In genomic region chr2:160810802-160811201, GRCm38 (mm10) we compare ENCODE assay signal across 18 mouse cellular contexts.
DNase-seq lines count a peak whose midpoint lies in the region; ATAC-seq and TF ChIP-seq lines count a peak whose summit lies in the region.
"Had no signal": no experiment of that assay in that cellular context is flagged by ENCODE, and none has a peak within 500 bp of the region (broad histone marks: within the 10 kb centered on the region; RNA-seq: fewer than 3 reads in every experiment).

No protein-coding gene starts in this region.

- H3K9ac ChIP-seq in kidney, postnatal 0 days (ENCODE audit: low read depth, low read length) = no peak overlapping the region
- H3K9ac ChIP-seq: embryonic facial prominence, embryonic 12.5 days; forebrain, embryonic 15.5 days; heart, embryonic 12.5 days; hindbrain, embryonic 15.5 days had no signal

- no peaks in the 10 kb centered on the region for H3K9me3 ChIP-seq in kidney, postnatal 0 days (replicated peaks; ENCODE audit: low read length)
- H3K9me3 ChIP-seq: embryonic facial prominence, embryonic 12.5 days; forebrain, embryonic 15.5 days; heart, embryonic 12.5 days; hindbrain, embryonic 15.5 days had no signal

- no peak overlapping the region for H3K4me3 ChIP-seq in gastrocnemius, adult 2 months
- no peak overlapping the region for H3K4me3 ChIP-seq in kidney, postnatal 0 days (replicated peaks; ENCODE audit: low read depth, low read length)
- no peak overlapping the region for H3K4me3 ChIP-seq in lung, adult 2 months (replicated peaks; ENCODE audit: extremely low read depth, low read depth, low read length)
- H3K4me3 ChIP-seq: embryonic facial prominence, embryonic 12.5 days; forebrain, embryonic 15.5 days; heart, adult 2 months; heart, embryonic 12.5 days; hindbrain, embryonic 10.5 days; hindbrain, embryonic 15.5 days had no signal

- DNase-seq in gastrocnemius, adult 2 months = peak; percentile 26
- no peak for DNase-seq in gastrocnemius, adult 8-10 months (ENCODE audit: low spot score in 2 of 2)
- DNase-seq in kidney, postnatal 0 days (ENCODE audit: low spot score) = peak; percentile 8
- no peak for DNase-seq in kidney, postnatal 36 days
- peak; percentile 36 for DNase-seq in lung, postnatal 10 days
- DNase-seq in lung, adult 2 months = no peak
- DNase-seq: adrenal gland, adult 2 months; adrenal gland, postnatal 25 days; cerebellum, postnatal 25 days; heart, adult 2 months had no signal

- WGBS in kidney, postnatal 0 days = 68% methylated on average over 1 of the region's 1 CpGs
- WGBS in lung, adult 2 months = 77% methylated on average over 1 of the region's 1 CpGs

- no peaks in the 10 kb centered on the region for H3K27me3 ChIP-seq in kidney, postnatal 0 days (ENCODE audit: insufficient read depth, low read length)
- H3K27me3 ChIP-seq: CH12.LX; embryonic facial prominence, embryonic 12.5 days; forebrain, embryonic 15.5 days; heart, embryonic 12.5 days; hindbrain, embryonic 15.5 days; Patski had no signal

- peak overlapping the region; percentile 75 for H3K27ac ChIP-seq in gastrocnemius, adult 2 months
- no peak overlapping the region for H3K27ac ChIP-seq in kidney, postnatal 0 days
- H3K27ac ChIP-seq: embryonic facial prominence, embryonic 12.5 days; forebrain, embryonic 15.5 days; heart, adult 2 months; hindbrain, embryonic 10.5 days; hindbrain, embryonic 15.5 days had no signal

- no peak for TF ChIP-seq POLR2A in lung, adult 2 months (IDR thresholded peaks at IDR 0.05; ENCODE audit: borderline replicate concordance, extremely low read depth, low read depth, low read length)

- H3K36me3 ChIP-seq in kidney, postnatal 0 days (ENCODE audit: insufficient read depth, low read length) = 0 out of 2 replicates have a peak, but pooled peaks cover 4% of the 10 kb centered on the region
- H3K36me3 ChIP-seq: embryonic facial prominence, embryonic 12.5 days; heart, embryonic 12.5 days; hindbrain, embryonic 10.5 days had no signal

- peaks cover 6% of the 10 kb centered on the region; the same call in 1 of the 2 replicates for H3K4me1 ChIP-seq in kidney, postnatal 0 days (replicated peaks; ENCODE audit: insufficient read depth, low read length)
- H3K4me1 ChIP-seq in lung, adult 2 months (ENCODE audit: control insufficient read depth, insufficient read depth, low read length) = peaks cover 6% of the 10 kb centered on the region
- H3K4me1 ChIP-seq: hindbrain, embryonic 10.5 days had no signal

- intact Hi-C loops in gastrocnemius, adult 2 months (cut with DNase I) = no loop called here

- H3K4me2 ChIP-seq in kidney, postnatal 0 days (ENCODE audit: low read length) = no peak overlapping the region
- H3K4me2 ChIP-seq: embryonic facial prominence, embryonic 12.5 days; forebrain, embryonic 15.5 days; heart, embryonic 12.5 days; hindbrain, embryonic 15.5 days had no signal

- no peak for TF ChIP-seq CTCF in gastrocnemius, adult 2 months (IDR thresholded peaks at IDR 0.05)
- TF ChIP-seq CTCF in kidney, postnatal 0 days (IDR thresholded peaks at IDR 0.05; ENCODE audit: low read depth) = no peak
- no peak for TF ChIP-seq CTCF in lung, adult 2 months (IDR thresholded peaks at IDR 0.05; ENCODE audit: insufficient read depth, low read length)

- ATAC-seq in kidney, postnatal 0 days (replicated peaks; ENCODE audit: low FRiP score, low read depth) = no peak
- ATAC-seq: activated CD4-positive, CD25-positive, alpha-beta regulatory T cell, adult 4 months; forebrain, embryonic 15.5 days; Patski had no signal

Comparison
In these comparisons a context has a peak if more than half of its experiments do, and no peak if none do; other contexts are left out.
1. DNase-seq: peak in gastrocnemius, adult 2 months (single experiment), kidney, postnatal 0 days (single experiment) and lung, postnatal 10 days (single experiment); none in gastrocnemius, adult 8-10 months (0 of 2), kidney, postnatal 36 days (0 of 2) and lung, adult 2 months (single experiment).